ENCODE assay signal across 23 mouse cellular contexts in the genomic region with DNA sequence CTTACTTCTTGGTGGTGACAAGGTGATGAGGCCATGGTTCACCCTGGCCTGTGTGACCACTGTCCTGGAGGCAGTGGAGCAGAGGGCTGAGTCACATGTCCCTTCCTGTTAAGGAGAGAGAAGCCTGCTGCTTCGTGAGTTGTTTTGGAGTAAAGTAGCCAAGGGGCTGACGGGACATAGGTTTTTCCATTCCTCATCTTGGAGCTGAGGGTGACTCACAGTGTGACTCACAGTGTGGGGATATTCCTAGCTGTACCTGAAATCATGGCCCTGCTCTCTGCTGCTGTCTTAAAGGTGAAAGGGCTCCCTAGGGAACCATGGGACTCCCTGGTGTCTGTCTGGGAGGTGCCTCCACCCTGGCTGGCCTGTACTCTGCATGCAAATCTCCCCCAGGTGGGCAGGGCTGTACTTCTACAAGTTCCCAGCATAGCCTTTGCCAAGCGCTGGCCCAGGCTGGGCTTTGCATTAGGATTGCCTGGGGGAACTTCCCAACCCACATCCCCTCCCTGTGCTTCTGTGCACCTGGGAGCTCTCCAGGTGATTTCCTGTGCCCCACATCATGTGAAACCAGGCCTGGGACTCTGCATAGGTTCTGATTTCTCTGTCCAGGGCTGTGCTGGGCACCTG. TPM values are rescaled to one million over a fixed set of nuclear protein-coding genes. Genes with fewer than 3 reads are reported as not detected.
DNase-seq lines count a peak whose midpoint lies in the region; ATAC-seq and TF ChIP-seq lines count a peak whose summit lies in the region.
"Had no signal": no experiment of that assay in that cellular context is flagged by ENCODE, and none has a peak within 500 bp of the region (broad histone marks: within the 10 kb centered on the region; RNA-seq: fewer than 3 reads in every experiment).

No protein-coding gene starts in this region.

- dilution Hi-C loops in CH12.LX (cut with MboI; ENCODE audit: extremely low pct_ligation_motif_present, extremely low pct_unique_long_range_greater_than_20kb, low sequenced_read_pairs): no loop called here

- H3K36me3 ChIP-seq in kidney, postnatal 0 days (ENCODE audit: insufficient read depth, low read length): peaks cover 11% of the 10 kb centered on the region; the same call in 1 of the 2 replicates
- peaks cover 27 to 47% of the 10 kb centered on the region in 2 experiments for H3K36me3 ChIP-seq in CH12.LX (replicated peaks in 1 of 2; ENCODE audit: control insufficient read depth in 1 of 2, insufficient read depth in 1 of 2, low read length in 1 of 2)
- H3K36me3 ChIP-seq in liver, embryonic 15.5 days (replicated peaks): peaks cover 77% of the 10 kb centered on the region

- in situ Hi-C loops in CH12.LX (cut with MboI; ENCODE audit: low pct_ligation_motif_present, low pct_unique_long_range_greater_than_20kb, low sequenced_read_pairs): no loop called here

- TF ChIP-seq EP300 in CH12.LX (IDR thresholded peaks at IDR 0.05; ENCODE audit: low read length): peak; percentile 31; the same call in 1 of the 2 replicates

- H3K27ac ChIP-seq in kidney, postnatal 0 days: no peak overlapping the region
- H3K27ac ChIP-seq in CH12.LX (ENCODE audit: insufficient read depth, low read depth): peak overlapping the region; percentile 12
- peak overlapping the region; percentile 45 for H3K27ac ChIP-seq in liver, embryonic 15.5 days (replicated peaks)
- H3K27ac ChIP-seq: gastrocnemius, adult 2 months; heart, adult 2 months; hindbrain, embryonic 15.5 days; limb, embryonic 12.5 days; neural tube, embryonic 12.5 days had no signal

- TF ChIP-seq CTCF in kidney, postnatal 0 days (IDR thresholded peaks at IDR 0.05; ENCODE audit: low read depth): no peak
- TF ChIP-seq CTCF in CH12.LX (conservative IDR thresholded peaks at IDR 0.05 in 1 of 2, IDR thresholded peaks at IDR 0.05 in 1 of 2; ENCODE audit: low read depth in 2 of 2, low read length in 2 of 2): no peak

- no peaks in the 10 kb centered on the region; the same call in 1 of the 2 replicates for H3K79me2 ChIP-seq in CH12.LX (replicated peaks; ENCODE audit: control insufficient read depth, extremely low read depth, insufficient read depth, poor library complexity, severe bottlenecking)

- no peak overlapping the region for H3K9ac ChIP-seq in kidney, postnatal 0 days (ENCODE audit: low read depth, low read length)
- no peak overlapping the region for H3K9ac ChIP-seq in CH12.LX (ENCODE audit: insufficient read depth, low read depth)
- H3K9ac ChIP-seq in liver, embryonic 15.5 days: no peak overlapping the region
- H3K9ac ChIP-seq: hindbrain, embryonic 15.5 days; limb, embryonic 12.5 days; neural tube, embryonic 12.5 days had no signal

- no peak overlapping the region for H3K4me2 ChIP-seq in kidney, postnatal 0 days (ENCODE audit: low read length)
- no peak overlapping the region; the same call in 1 of the 2 replicates for H3K4me2 ChIP-seq in CH12.LX (ENCODE audit: insufficient read depth, low read depth, poor library complexity, severe bottlenecking)
- H3K4me2 ChIP-seq in liver, embryonic 15.5 days: no peak overlapping the region
- H3K4me2 ChIP-seq: hindbrain, embryonic 15.5 days; limb, embryonic 12.5 days; neural tube, embryonic 12.5 days had no signal

- WGBS in kidney, postnatal 0 days: 91% methylated on average over 3 of the region's 3 CpGs
- WGBS in liver, embryonic 15.5 days (ENCODE audit: insufficient replicate concordance): 82% methylated on average over 3 of the region's 3 CpGs

- no peak for TF ChIP-seq POLR2A in CH12.LX (IDR thresholded peaks at IDR 0.05; ENCODE audit: low read depth, low read length)

- H3K9me3 ChIP-seq in kidney, postnatal 0 days (replicated peaks; ENCODE audit: low read length): no peaks in the 10 kb centered on the region
- H3K9me3 ChIP-seq in CH12.LX (replicated peaks; ENCODE audit: low read length): no peaks in the 10 kb centered on the region
- no peaks in the 10 kb centered on the region for H3K9me3 ChIP-seq in liver, embryonic 15.5 days (replicated peaks)
- H3K9me3 ChIP-seq: hindbrain, embryonic 15.5 days; limb, embryonic 12.5 days; neural tube, embryonic 12.5 days had no signal

- no peaks in the 10 kb centered on the region for H3K27me3 ChIP-seq in kidney, postnatal 0 days (ENCODE audit: insufficient read depth, low read length)
- peaks cover 7% of the 10 kb centered on the region for H3K27me3 ChIP-seq in CH12.LX (replicated peaks)
- no peaks in the 10 kb centered on the region for H3K27me3 ChIP-seq in liver, embryonic 15.5 days

- no peak for DNase-seq in frontal cortex, postnatal 25 days (ENCODE audit: low spot score in 2 of 2)
- DNase-seq in kidney, postnatal 0 days (ENCODE audit: low spot score): no peak
- DNase-seq in kidney, postnatal 10 days: no peak
- peak; percentile 69 for DNase-seq in CH12.LX (ENCODE audit: extremely low read depth)
- DNase-seq in thymus, postnatal 25 days: no peak
- DNase-seq in right cerebral cortex, postnatal 14 days: no peak
- DNase-seq: cerebellum, adult 2 months; gastrocnemius, adult 2 months; heart, adult 2 months; heart, postnatal 14 days; thymus, adult 18-20 months had no signal

- H3K4me3 ChIP-seq in kidney, postnatal 0 days (replicated peaks; ENCODE audit: low read depth, low read length): no peak overlapping the region
- H3K4me3 ChIP-seq in CH12.LX (replicated peaks in 1 of 3; ENCODE audit: low read depth in 2 of 3, low read length in 2 of 3, poor library complexity in 1 of 3): no peak overlapping the region
- H3K4me3 ChIP-seq in liver, embryonic 15.5 days (replicated peaks): no peak overlapping the region
- H3K4me3 ChIP-seq: gastrocnemius, adult 2 months; heart, adult 2 months; hindbrain, embryonic 15.5 days; limb, embryonic 12.5 days; neural tube, embryonic 12.5 days had no signal

- ATAC-seq in frontal cortex, adult (ENCODE audit: low TSS enrichment): peak; percentile 41; the same call in 1 of the 2 replicates
- ATAC-seq in kidney, postnatal 0 days (replicated peaks; ENCODE audit: low FRiP score, low read depth): peak; percentile 25; the same call in 1 of the 2 replicates
- no peak for ATAC-seq in liver, embryonic 15.5 days (ENCODE audit: insufficient read depth)
- ATAC-seq: activated CD4-positive, CD25-positive, alpha-beta regulatory T cell, adult 4 months; CD4-positive, CD25-positive, alpha-beta regulatory T cell, adult 4 months; forebrain, embryonic 14.5 days had no signal

- 0 out of 2 replicates have a peak, but pooled peaks cover 5% of the 10 kb centered on the region for H3K4me1 ChIP-seq in kidney, postnatal 0 days (replicated peaks; ENCODE audit: insufficient read depth, low read length)
- peaks cover 16 to 56% of the 10 kb centered on the region in 2 experiments for H3K4me1 ChIP-seq in CH12.LX (ENCODE audit: control insufficient read depth in 1 of 2, insufficient read depth in 2 of 2)
- peaks cover 73% of the 10 kb centered on the region for H3K4me1 ChIP-seq in liver, embryonic 15.5 days (replicated peaks)

- no peak for TF ChIP-seq RAD21 in CH12.LX (IDR thresholded peaks at IDR 0.05; ENCODE audit: low read depth, low read length)

TF ChIP-seq in CH12.LX, 34 proteins besides CTCF, POLR2A, EP300 and RAD21 (continues in another document):
- TF ChIP-seq MEF2A (IDR thresholded peaks at IDR 0.05; ENCODE audit: borderline replicate concordance, low read depth, low read length): peak; percentile 18; the same call in 1 of the 2 replicates
- no peak for TF ChIP-seq MAX (IDR thresholded peaks at IDR 0.05; ENCODE audit: low read length)
- TF ChIP-seq ETS1 (conservative IDR thresholded peaks at IDR 0.05; ENCODE audit: low read depth, low read length): peak; percentile 81
- peak; percentile 61 for TF ChIP-seq IRF4 (IDR thresholded peaks at IDR 0.05; ENCODE audit: low read depth, low read length)
- TF ChIP-seq KAT2A (IDR thresholded peaks at IDR 0.05; ENCODE audit: insufficient replicate concordance, low read length): no peak
- peak; percentile 8; the same call in 1 of the 2 replicates for TF ChIP-seq BHLHE40 (IDR thresholded peaks at IDR 0.05; ENCODE audit: low read depth, low read length)
- TF ChIP-seq PAX5 (IDR thresholded peaks at IDR 0.05; ENCODE audit: low read length): no peak
- 0 out of 2 replicates have a peak, but pooled peaks have one; percentile 9 for TF ChIP-seq MYC (IDR thresholded peaks at IDR 0.05; ENCODE audit: low read depth, low read length)
- 0 out of 2 replicates have a peak, but pooled peaks have one; percentile 4 for TF ChIP-seq USF1 (IDR thresholded peaks at IDR 0.05; ENCODE audit: low read depth, low read length)
- TF ChIP-seq TCF12 (IDR thresholded peaks at IDR 0.05; ENCODE audit: low read depth, low read length): no peak

RNA-seq across cellular contexts. Expression of a gene that starts 5.8 kb away (rescaled TPM):
- 88.0 and 90.7 TPM in 2 replicates for polyA plus RNA-seq in kidney, postnatal 0 days (2015; fragmentation: Nextera tagmentation; extraction: Ambion mirVana)
- total RNA-seq in CH12.LX (2012; rRNA removed) (8.0 and 8.2 TPM in 2 replicates), CH12.LX (2014; rRNA removed) (6.3 and 7.3 TPM in 2 replicates)
- 5.2 and 5.8 TPM in 2 replicates for polyA plus RNA-seq in CH12.LX (2012; ENCODE audit: insufficient read length, low read depth)
- polyA plus RNA-seq in liver, embryonic 15.5 days (2015; fragmentation: Nextera tagmentation; extraction: Ambion mirVana): 41.1 and 44.2 TPM in 2 replicates

RNA-seq across cellular contexts. Expression of a gene that starts 9.8 kb away (rescaled TPM):
- polyA plus RNA-seq in kidney, postnatal 0 days (2015; fragmentation: Nextera tagmentation; extraction: Ambion mirVana): 6.8 and 8.2 TPM in 2 replicates
- total RNA-seq in CH12.LX (2012; rRNA removed) (5.5 and 9.8 TPM in 2 replicates), CH12.LX (2014; rRNA removed) (5.0 and 5.4 TPM in 2 replicates)
- 5.1 and 6.3 TPM in 2 replicates for polyA plus RNA-seq in CH12.LX (2012; ENCODE audit: insufficient read length, low read depth)
- 9.6 and 11.5 TPM in 2 replicates for polyA plus RNA-seq in liver, embryonic 15.5 days (2015; fragmentation: Nextera tagmentation; extraction: Ambion mirVana)
- total RNA-seq: layer of hippocampus, adult 18-20 months; megakaryocyte, adult 5-6 weeks; midbrain, postnatal 0 days had no signal
- polyA plus RNA-seq: activated CD4-positive, CD25-positive, alpha-beta regulatory T cell, adult 4 months; CD4-positive, CD25-positive, alpha-beta regulatory T cell, adult 4 months; cortical plate, adult 2 months had no signal

RNA-seq across cellular contexts. Expression of a gene that starts 16.0 kb away (rescaled TPM):
- polyA plus RNA-seq in kidney, postnatal 0 days (2015; fragmentation: Nextera tagmentation; extraction: Ambion mirVana): 99.7 and 101 TPM in 2 replicates
- total RNA-seq in CH12.LX (2012; rRNA removed) (28.1 and 31.0 TPM in 2 replicates), CH12.LX (2014; rRNA removed) (27.3 and 28.1 TPM in 2 replicates)
- 18.1 and 18.9 TPM in 2 replicates for polyA plus RNA-seq in CH12.LX (2012; ENCODE audit: insufficient read length, low read depth)
- 117 and 135 TPM in 2 replicates for polyA plus RNA-seq in liver, embryonic 15.5 days (2015; fragmentation: Nextera tagmentation; extraction: Ambion mirVana)

RNA-seq across cellular contexts. Expression of a gene that starts 30.2 kb away (rescaled TPM):
- polyA plus RNA-seq in kidney, postnatal 0 days (2015; fragmentation: Nextera tagmentation; extraction: Ambion mirVana): 55.9 and 57.5 TPM in 2 replicates
- total RNA-seq in CH12.LX (2012; rRNA removed) (70.9 and 86.9 TPM in 2 replicates), CH12.LX (2014; rRNA removed) (74.3 and 89.1 TPM in 2 replicates)
- 109 and 124 TPM in 2 replicates for polyA plus RNA-seq in CH12.LX (2012; ENCODE audit: insufficient read length, low read depth)
- polyA plus RNA-seq in liver, embryonic 15.5 days (2015; fragmentation: Nextera tagmentation; extraction: Ambion mirVana): 68.1 and 73.5 TPM in 2 replicates

RNA-seq across cellular contexts. Expression of a gene that starts 30.5 kb away (rescaled TPM):
- polyA plus RNA-seq in kidney, postnatal 0 days (2015; fragmentation: Nextera tagmentation; extraction: Ambion mirVana): 53.4 and 55.9 TPM in 2 replicates
- total RNA-seq in CH12.LX (2012; rRNA removed) (23.3 and 27.3 TPM in 2 replicates), CH12.LX (2014; rRNA removed) (21.1 and 21.3 TPM in 2 replicates)
- polyA plus RNA-seq in CH12.LX (2012; ENCODE audit: insufficient read length, low read depth): 13.3 and 14.4 TPM in 2 replicates
- 45.2 and 48.4 TPM in 2 replicates for polyA plus RNA-seq in liver, embryonic 15.5 days (2015; fragmentation: Nextera tagmentation; extraction: Ambion mirVana)
